Mouse (Mus musculus) thymus, postnatal 25 days (tissue): ENCODE measurements around the gene Parp8.

Experiments
- DNase-seq: peaks from one replicate; pipeline ENCODE4 v3.0.0; 2022

Gene Parp8

GRCm38 (mm10) chr13:116811456-116811855 is 213.9 kb downstream of the Parp8 start:
- no peak for DNase-seq
